Mouse (Mus musculus) lung, adult 18-20 months (tissue): Measurements from ENCODE around the gene Tes.
"Not testable (repeated sequence)": the region's sequence is repeated elsewhere in the genome, so short reads cannot be mapped to it uniquely, and the experiment has no call there.

Source experiments
- DNase-seq, 2 experiments: peaks; one replicate each; pipeline ENCODE4 v3.0.0; 2022; ENCODE audit warnings: mixed read lengths in 2 of 2

The Tes gene

DNA sequence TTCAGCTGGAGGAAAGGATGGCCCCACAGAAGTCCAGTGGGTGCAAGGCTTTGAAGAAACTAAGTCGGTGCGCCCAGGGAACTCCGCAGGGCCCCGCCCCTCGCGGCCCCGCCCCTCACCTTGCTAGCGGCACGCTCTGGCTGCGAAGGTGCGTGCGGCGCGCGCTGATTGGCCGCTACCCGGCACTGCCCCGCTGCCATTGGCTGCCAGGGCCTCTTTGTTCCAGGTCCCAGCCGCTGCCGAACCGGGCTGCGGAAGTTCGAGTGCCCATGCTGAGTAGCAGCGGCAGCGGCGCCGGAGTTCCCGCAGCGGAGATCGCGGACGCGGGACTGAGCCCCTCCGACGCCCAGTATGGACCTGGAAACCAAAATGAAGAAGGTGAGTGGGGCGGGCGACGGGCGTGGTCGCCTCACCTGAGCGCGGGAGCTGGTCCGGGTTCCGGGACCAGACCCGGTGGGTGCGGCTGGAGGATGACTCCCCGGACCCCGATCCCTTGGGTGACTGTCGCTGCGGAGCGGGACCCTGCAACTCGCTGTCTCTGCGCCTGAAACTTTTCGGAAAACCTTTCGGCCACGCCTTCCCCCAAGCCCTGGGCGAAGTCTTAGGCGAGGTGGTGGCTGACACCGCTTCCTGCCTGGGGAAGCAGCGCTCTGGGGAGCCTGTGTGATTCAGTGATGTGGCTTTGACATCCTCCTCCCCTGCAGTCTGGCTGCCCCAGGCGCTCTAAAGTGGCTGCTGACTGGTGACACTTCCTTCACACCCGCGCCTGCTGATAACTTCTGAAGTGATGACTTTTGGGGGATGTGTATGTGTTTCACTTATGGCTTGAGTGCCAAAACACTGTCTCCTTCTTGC, at the start of gene Tes:
Tes (plus strand) TSS at position 214 of the 855 bp plus-strand sequence.
- DNase-seq = peak; percentile 91

DNA sequence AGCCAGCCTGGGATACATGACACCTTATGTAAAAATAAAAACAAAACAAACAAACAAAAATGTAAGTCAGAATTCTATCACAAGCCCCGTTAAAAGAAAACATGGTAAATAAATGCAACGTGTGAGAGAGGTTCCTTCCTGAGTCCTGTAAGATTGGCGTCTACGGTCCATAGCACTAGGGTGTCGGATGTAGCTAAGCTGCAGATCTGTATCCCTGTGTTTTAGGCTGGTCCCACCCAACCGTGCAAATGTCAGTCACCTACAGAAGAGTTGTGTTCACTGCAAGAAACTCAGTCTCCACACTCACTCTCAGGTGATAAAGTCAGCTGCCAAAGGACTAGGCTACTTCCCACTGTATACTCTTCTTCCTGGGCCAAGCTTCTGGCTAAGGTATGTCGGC, 39.1 kb upstream of the Tes start:
- no peak for DNase-seq

DNA sequence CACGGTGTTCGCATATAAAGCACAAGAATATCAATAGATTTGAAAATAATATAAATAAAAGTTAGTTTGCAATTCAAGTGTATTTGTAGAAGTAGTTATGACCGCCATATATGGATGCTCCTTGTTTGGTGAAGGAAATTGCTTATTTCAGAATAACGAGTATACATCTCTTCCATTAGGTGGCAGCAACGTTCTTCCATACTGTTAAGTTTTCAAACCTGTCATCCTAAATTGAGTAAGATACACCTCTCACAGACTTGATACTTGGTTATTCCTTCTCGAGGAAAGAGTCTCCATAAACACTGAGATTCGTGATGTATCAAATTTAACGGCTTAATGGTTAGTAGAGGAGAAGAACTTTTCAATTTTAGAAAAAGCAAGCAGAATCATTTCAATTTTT, 37.4 kb upstream of the Tes start:
- peak in 1 of 2 experiments; percentile 23 for DNase-seq

DNA sequence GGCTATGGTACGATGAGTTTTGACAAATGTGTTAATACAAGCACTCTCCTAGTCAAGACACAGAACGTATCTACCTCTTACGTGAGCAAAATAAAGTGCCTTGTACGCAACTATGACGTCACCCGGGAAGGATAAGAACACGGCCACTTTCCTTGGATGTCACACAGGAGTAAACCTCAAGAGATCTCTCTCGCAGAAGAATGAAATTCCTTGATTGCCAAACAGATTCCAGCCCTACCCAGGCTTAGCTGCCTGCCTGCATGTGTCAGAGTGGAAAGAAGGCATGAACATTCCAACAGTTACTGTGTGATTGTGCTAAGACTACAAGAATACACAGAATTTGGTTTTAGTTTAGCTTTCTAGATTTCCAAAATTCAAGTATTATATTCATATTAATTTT, 36.1 kb upstream of the Tes start:
- no peak for DNase-seq

DNA sequence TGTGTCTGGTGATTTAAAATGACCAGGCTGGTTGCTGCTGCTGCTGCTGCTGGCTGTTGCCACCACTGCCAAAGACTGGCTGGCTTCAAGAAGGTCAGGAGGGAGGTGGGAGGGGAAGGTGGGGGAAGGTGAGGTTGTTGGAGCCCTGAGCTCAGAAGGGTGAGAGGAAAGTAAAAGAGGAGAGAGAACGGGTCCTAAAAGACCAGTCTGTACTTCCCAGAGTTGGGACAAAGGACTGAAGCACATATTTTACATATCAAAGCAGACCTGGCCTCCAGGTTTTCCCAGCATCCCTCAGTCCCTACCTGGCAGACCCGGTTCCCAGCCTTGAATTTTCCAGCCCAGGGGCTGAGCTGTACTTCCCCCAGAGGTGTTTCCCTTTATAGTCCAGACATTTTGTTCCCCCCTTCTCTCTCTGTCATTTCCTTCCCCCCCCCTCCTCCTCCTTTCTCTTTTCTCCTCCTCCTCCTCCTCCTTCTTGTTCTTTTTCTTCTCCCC, 32.7 kb upstream of the Tes start:
- no peak for DNase-seq

DNA sequence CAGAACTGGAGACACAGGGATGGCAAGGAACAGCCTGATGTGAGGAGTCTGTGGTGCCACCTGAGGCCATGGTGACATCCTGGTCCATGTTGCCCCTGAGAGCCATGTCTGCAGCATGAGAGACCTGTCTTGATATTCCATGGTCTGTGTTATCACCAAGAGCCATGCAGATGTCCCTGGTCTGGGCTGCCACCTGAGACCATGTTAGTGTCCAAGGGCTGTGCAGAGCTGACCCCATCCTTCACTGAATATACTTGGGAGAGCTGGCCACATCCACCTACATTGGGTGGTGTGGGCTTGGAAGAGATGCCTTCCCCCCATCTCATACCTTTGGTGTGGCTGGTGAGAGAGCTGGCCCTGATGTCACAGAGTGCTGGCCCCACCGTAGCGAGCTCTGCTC, 30.9 kb upstream of the Tes start:
- DNase-seq = no peak

DNA sequence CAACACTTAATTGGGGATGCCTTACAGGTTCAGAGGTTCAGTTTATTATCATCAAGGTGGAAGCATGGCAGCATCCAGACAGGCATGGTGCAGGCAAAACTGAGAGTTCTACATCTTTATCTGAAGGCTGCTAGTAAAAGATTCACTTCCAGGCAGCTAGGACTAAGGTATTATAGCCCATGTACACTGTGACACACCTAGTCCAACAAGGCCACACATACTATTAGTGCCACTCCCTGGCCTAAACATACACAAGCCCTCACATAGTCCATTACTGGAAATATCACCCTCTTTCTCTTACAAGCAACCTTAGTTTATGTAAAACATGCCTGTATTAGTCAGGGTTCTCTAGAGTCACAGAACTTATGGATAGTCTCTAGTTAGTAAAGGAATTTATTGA, 29.7 kb upstream of the Tes start:
- no peak for DNase-seq

DNA sequence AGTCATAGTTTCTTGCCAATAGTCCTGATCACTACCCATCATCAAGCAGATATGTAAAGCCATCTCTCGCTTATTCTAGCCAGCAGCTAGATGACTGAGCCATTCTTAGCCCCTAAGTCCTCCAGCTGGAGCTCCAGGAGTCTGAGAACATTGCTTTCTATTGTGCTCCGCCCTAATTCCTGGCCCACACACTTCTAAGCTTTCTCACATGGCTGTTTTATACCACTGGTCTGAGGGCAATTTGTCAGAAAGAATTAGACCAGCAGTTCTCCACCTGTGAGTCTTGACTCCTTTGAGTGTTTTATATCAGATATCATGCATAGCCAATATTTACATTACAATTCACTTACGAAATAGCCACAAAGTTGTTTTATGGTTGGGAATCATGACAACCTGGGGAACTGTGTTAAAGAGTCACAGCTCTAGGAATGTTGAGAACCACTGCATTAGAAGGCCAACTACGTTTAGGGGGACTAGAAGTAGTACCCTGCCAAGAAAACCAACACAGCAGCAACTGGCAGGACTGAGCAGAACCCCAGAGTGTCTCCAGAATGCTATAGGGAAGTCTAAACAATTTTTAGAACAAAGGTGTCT, 13.4 kb upstream of the Tes start:
- DNase-seq = peak in 1 of 2 experiments; percentile 24

DNA sequence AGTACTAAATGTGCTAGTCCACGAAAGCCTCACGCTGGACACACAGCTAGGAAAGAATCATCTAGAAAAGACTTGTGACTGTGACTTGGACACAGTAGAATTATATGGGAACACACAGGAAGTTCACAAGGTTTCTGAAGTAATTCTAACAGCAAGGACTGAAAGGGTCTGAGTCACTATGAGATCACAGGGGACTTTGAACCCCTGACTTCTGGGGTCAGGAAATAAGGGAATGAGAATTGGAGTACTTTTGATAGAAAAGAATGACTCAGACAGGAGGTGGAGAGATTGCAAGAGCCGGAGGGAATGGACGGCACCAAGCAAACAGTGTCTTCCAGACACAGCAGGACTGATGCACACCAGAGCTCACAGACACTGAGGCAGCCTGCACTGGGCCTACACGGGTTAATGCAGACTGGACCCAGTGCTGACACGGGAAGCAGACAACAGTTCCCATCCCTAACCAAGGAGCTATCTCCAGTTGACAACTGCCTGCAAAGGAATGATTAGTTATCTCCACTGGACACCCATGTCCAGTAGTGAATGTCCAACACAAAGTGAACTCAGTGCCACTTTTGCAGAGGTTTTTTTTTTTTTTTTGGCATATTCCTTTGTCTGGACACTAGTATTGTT, 11.8 kb upstream of the Tes start:
- DNase-seq = no peak

DNA sequence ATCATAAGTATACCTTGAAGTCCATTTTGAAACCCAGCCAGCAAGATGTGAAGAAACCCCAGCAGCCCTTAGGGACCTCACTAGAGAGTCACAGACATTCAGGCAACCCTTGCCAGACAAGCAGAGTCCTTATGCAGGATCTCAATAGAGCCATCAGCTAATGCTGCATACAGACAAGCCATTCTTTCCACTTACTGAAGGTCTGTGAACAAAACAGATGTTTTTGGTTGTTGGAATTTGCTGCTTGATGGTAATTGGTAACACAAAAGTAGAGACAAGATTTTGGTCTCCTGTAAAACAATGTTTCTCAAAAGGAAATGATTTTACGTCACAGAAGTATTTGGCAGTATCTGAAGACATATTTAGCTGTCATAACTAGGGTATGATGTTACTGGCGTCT, 10.2 kb upstream of the Tes start:
- no peak for DNase-seq

DNA sequence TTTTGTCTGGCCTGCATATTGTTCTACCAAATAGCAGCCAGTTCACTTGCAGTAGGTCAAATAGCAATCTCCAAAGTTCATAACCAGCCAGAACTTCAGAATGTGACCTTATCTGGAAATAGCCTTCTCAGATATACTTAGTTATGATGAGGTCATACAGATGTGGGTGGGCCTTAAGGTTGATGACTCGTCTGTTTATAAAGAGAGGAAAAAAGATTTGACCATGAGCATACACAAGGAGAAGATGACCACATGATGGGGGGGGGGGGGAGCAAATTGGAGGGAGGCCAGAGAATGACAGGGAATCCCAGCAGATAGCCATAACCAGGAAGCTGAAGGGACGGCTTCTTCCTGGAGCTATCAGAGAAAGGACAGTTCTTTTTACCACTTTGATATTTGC, 9.3 kb upstream of the Tes start:
- no peak for DNase-seq

DNA sequence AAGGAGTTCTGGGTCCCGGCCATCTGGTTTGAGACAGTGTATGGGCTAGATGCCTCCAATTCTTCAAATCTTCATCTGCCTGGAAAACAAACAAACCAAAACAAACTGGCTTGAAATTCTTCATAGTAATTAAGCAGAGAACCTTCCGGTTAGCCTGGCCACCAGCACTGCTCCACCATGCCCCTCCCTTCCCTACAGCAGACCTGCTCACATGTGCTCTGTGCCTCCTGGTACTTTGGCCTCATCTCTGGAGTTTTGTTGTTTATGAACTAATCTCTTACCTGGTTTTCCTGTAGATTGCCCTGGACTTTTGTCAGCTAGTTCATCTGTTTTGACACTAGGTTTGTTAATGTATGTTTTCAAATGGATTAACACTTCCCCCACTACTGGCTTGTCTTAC, 5.4 kb upstream of the Tes start:
- DNase-seq = no peak

DNA sequence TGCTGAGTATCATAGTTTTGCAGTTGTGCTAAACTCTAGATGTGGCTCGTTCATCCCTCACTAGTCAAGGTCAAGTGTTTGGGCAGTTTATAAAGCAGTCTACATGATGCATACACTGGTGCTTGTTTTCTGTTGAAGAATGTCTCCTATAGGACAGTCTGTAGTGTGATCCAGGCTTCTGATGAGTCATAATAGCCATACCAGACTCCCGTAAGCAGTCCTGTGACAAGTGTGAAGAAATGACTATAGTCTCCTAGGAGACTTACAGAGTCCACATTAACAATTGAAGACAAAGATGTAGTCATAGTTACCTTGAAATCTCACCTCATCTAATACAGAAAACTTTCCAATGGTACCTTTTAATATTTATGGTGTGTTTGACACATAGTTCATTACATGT, 4.8 kb upstream of the Tes start:
- no peak for DNase-seq

DNA sequence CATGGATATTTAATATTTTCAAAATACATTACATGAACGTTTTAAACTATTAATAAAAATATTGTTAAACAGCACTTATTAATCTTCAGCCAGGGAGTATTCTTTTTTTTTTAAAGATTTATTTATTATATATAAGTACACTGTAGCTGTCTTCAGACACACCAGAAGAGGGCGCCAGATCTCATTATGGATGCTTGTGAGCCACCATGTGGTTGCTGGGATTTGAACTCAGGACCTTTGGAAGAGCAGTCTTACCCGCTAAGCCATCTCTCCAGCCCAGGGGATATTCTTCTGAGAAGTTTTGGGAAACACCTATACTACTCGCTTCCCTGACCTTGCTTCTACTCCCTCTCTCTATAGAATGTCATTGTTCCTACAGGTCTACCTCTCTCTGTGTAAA, 3.1 kb upstream of the Tes start:
- DNase-seq = not testable (repeated sequence)

DNA sequence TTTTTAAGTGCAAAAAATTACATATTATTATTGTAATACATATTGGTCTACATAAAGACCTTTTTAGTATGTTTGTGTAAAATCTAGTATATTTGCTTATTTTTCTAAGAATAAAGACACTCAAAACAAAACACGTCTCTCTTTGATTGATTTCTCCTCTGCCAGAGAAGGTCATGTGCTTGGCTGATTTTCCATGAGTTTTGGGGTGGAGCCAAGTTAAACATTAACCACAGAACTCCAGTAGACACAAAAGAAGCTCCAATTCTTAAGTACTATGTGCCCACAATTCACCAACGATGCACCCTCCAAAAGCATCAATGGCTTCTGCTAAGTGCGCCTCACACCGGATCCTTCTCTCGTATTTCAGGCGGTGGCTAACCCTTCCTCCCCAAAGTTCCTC, 2.6 kb upstream of the Tes start:
- peak in 1 of 2 experiments; percentile 24 for DNase-seq

DNA sequence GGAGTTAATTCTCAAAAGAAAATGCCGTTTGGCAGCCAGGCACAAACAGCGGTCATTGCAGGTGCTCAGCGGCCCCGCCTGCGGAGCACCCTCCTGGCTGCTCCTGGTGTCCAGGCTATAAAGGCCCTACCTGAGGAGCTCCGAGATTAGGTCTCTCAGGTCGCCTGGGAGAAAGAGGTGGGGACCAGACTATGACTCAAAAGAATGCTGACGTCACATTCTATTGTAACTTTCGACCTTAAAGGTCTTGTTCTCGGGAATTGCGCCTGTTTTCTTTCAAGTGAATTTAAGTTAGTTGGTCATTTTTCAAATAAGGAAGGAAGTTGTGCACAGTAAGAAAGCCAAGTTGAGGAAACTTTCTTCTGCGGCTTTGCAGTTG, 831 bp downstream of the Tes start:
- peak; percentile 30 to 61 for DNase-seq

DNA sequence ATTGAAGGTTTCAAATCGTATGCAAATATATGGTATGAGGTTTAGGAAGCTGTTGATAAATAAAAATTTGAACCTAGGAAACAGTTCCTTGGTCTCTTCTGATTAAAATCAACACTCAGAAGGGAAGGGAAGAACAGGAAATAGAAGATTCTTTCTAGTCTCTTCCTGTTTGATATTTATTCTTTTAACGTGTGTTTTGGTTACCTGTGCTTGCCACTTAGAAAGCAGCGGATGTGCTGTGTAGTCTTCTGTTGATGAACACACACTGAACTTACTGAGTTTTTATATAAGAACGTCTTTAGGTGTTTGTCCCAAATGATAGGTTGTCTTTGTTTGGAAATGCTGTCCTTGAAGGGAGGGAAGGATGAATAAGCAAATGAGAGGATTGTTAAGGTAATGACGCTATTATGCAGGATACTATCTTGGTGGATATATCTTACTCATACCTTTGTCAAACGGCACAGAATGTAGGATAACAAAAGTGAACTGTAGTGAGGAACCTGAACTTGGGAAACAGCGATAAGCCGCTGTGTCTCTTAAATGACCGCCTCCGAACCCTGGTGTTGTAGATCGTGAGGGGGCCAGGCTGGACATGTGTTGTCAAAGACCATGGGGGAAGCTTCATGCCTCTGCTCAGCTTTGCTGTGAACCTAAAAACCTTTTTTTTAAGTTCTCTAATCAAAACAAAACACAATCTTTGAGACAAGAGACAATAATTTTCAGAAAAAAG, 1.4 kb downstream of the Tes start:
- DNase-seq = no peak

DNA sequence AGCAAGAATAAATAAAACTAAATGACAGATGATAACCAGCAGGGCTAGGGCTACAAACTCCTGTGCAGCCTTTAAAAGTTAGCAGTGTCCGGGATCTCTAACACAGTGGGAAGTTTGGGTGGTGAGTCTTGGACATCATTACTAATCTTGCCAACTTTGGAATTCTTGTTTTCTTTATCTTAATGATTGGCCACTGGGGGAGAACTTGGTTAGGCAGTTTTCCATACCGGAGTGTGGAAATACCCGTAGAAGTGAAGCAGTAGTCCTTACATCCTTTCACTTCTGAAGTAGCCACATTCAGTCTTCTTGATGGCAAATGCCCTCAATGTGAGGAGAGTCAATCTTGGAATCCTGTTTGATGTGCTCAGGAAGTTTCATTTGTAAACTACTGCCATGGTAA, 7.0 kb downstream of the Tes start:
- DNase-seq = no peak

DNA sequence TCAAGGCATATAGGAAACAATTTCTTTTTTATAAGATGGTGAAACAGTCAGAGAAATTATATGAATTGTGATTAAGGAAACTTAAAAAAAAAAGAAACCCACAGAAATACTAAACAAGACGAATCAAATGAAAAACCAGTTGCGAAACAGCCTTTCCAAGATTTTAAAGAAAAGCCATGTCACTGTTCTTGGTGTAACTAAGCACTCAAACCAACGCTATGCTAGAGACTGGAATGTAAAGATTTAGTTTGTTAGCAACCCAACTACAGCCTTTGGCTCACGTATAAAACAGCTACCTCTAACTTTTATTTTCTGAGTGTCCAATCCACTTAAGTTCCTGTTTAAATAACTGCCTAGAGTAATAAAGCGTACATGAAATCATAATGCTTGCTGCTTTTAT, 7.4 kb downstream of the Tes start:
- DNase-seq = no peak

DNA sequence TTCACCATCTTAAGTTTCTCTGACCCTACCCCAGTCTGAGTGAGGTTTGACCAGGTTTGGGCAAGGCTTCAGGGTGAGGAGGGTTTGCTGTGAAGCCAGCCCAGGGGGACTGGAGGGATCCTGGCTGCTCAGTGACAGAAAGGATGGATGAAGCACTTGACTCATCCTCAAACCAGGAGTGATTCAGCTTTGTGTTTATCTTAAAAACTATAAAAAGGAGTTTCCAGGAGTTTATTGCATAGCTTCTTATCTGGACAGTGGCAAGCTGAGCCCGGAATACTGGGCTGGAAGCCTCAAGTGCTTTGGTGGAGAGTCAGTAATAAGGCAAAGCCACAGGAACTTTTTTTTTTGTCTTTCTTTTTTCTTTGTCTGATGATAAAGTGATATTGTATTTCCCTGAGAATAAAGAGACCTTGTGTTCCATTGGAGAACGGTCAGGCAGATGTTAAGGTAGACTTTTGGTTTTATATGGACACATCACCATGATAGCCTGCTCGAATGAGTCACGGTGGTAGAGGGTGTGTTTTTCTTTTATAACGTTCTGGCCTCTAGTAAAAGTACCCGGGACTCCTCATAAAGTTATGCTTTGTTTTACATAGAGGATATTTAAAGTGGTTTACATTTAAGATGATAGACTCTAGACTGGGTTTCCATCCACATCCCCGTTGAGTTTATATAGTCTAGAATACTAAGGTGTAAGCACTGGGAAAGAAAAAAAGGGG, 8.0 kb downstream of the Tes start:
- DNase-seq = no peak

DNA sequence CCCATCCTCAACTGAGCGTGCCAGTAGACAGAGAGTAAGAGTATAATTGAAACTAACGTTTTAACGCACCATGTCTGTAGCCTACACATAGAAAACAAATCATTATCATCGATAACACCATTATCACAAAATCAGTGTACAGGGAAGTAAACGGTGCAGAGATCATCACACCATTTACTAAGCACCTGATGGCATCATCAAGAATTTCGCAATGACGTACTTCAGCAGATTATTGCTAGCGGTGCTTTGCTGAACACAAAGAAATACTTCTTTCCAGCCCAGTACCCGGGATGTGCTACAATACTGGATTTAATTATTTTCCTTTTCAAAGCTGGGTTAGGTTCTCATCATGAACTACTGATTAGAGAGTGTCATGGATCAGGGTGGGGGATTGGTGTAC, 12.3 kb downstream of the Tes start:
- DNase-seq = no peak

DNA sequence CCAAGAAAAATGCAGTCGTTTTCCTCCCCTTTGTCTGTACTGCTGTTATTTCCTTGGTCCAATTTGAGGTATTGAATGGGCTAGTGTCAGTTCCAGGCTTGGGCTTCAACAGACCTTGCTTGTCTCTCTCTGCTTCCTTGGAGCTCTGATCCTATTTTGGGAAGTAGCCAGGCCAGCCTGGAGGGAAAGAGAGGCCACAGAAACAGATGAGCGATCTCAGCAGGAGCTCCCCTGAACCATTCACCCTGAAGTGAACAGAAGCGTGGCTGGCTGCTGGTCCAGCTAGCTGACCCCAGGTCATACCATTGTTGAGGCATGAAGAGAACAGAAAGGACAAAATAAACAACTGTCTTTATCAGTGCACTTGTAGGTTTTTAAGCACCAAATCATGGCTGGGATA, 12.8 kb downstream of the Tes start:
- DNase-seq = peak in 1 of 2 experiments; percentile 24

DNA sequence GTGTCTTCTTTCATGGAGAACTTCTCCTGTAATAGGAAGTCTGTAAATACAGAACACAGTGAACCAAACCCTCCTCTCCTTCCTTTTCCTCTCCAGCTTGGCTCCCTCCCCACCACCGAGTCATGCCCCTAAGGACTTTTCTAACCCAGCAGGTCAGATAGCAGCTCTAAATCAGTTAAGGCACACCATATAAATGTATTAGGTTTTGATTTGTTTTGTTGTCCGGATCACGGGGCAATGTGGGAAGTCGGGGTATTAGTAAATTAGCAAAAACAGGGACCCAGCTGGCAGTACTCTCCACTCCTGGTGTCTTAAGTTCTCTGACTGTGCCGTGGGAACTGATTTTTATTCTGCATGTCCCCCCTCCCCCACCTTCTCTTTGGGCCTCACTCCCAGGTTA, 14.4 kb downstream of the Tes start:
- DNase-seq = no peak
